Mouse (Mus musculus) heart, postnatal 0 days (tissue): ENCODE measurements around the gene Gm27021.

Experiments
- CTCF ChIP-seq: IDR thresholded peaks from 2 replicates; pipeline ENCODE4 v1.5.1; 2016; ENCODE audit warnings: antibody characterized with exemption, control low read depth, low read depth
- EP300 ChIP-seq: IDR thresholded peaks from 2 replicates; pipeline ENCODE4 v1.6.1; 2016; ENCODE audit warnings: antibody characterized with exemption, low read depth

GRCm38 (mm10) chr8:120594571-120594970 is 73.3 kb downstream of the Gm27021 start:
- TF ChIP-seq CTCF (peak; percentile 27), EP300 (no peak)
